Mouse (Mus musculus) ES-Bruce4 (cell line): Measurements from ENCODE around the gene Ntn1.

Experiments
- CTCF ChIP-seq: IDR thresholded peaks from one replicate; pipeline ENCODE4 v1.8.1; 2011; ENCODE audit warnings: low read depth, low read length
- POLR2A ChIP-seq: IDR thresholded peaks from one replicate; pipeline ENCODE4 v1.8.1; 2011; ENCODE audit warnings: low read length; ENCODE audit not compliant: insufficient read depth

GRCm38 (mm10) chr11:68387971-68388654, 12.5 kb downstream of the Ntn1 start:
- TF ChIP-seq POLR2A (no peak), CTCF (no peak)
